Mouse (Mus musculus) testis, adult 2 months (tissue): ENCODE measurements around the gene Bcas3.

Experiments used
- CTCF ChIP-seq: fragments of 200-500 bp; IDR thresholded peaks from 2 replicates; pipeline ENCODE4 v1.5.1; 2012; ENCODE audit warnings: low read depth, mild to moderate bottlenecking, inconsistent platforms, low read length, moderate library complexity; ENCODE audit not compliant: control insufficient read depth, insufficient read depth, insufficient replicate concordance
- POLR2A ChIP-seq: fragments of 200-500 bp; IDR thresholded peaks from 2 replicates; pipeline ENCODE4 v1.6.1; 2012; ENCODE audit warnings: low read depth, mild to moderate bottlenecking, inconsistent platforms, low read length, moderate library complexity; ENCODE audit not compliant: control insufficient read depth

DNA sequence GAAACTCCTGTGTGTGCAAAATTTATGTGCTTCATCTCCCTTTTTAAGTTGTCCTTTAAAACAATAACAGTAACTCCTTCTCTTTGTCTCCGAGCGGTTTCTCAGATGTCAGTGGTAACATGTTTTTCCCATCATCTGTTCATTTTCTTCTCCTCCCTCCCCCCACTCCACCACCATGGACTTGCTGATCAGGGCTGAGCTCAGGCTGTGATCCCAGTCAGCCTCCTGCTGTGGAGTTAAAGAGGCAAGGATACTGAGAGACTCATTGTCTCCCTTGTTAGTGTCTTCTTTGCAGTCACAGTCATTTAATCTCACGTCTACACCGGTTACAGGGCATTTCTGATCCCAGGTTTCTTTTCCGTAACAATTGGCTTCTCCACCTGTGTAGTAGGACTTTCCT, 174.3 kb downstream of the Bcas3 start:
- no peak for TF ChIP-seq CTCF
- TF ChIP-seq POLR2A: no peak
